Mouse (Mus musculus): ENCODE results near the gene Ctrc.

DNA sequence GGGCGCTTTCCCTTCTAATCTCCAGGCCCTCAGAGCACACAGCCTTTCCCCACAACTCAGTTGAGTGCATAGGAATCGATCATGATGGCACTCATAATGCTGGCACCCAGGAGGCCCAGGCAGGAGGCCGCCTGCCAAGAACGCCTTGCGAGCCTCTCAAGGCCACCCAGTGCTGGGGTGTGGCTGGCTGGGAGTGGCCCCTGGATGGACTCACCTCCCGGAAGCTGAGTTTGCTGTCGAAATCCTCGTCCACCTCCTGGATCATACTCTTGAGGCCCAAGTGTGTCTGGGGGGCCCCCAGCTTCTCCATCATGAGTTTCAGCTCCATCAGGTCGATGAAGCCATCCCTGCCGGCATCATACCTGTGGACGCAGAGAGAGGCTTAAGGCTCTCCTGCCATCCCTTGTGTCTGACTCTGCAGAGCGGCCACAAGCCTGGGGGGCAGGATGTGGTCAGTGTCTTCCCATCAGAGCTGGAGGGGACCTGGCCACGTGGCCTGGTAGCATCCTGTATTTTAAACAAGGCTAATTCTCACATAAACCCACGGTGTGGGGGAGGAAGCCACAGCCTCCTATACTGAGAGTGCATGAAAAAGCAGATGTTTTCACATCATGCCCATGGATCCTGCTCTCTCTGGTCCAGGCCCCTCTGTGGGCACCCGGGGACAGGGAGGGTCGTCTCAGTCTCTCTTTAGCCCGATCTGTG, 15.6 kb upstream of the Ctrc start:
- TF ChIP-seq CTCF (IDR thresholded peaks at IDR 0.05; ENCODE audit: low read depth) (no peak), EP300 (optimal IDR thresholded peaks at IDR 0.05) (no peak)

All from stomach, postnatal 0 days (tissue).